Mouse (Mus musculus): ENCODE results near the gene Kxd1. TPM values are rescaled to one million over a fixed set of nuclear protein-coding genes. Genes with fewer than 3 reads are reported as not detected.

Kxd1 gene
- total and polyA plus RNA-seq, 2 experiments from 2014 or later = 36.3 to 53.1 TPM

GRCm38 (mm10) chr8:70459636-70460035 is 68.1 kb downstream of the Kxd1 start:
- no peak overlapping the region for H3K4me3 ChIP-seq (ENCODE audit: low read depth, low read length)
- H3K4me2 ChIP-seq (ENCODE audit: low read depth, low read length, poor library complexity, severe bottlenecking) = no peak overlapping the region
- ATAC-seq (ENCODE audit: low FRiP score) (no peak), DNase-seq (ENCODE audit: low spot score) (no peak)
- no peak overlapping the region for H3K9ac ChIP-seq (replicated peaks; ENCODE audit: low read length, poor library complexity, severe bottlenecking)
- H3K27ac ChIP-seq (ENCODE audit: low read depth, low read length) = no peak overlapping the region
- WGBS = 94% methylated on average over 2 of the region's 2 CpGs
- H3K36me3 ChIP-seq (ENCODE audit: insufficient read depth, low read length) = peaks cover 2% of the 10 kb centered on the region; the same call in 1 of the 2 replicates
- 0 out of 2 replicates have a peak, but pooled peaks cover 2% of the 10 kb centered on the region for H3K4me1 ChIP-seq (ENCODE audit: insufficient read depth, low read length)
- TF ChIP-seq CTCF (IDR thresholded peaks at IDR 0.05) = no peak
- H3K27me3 ChIP-seq (ENCODE audit: insufficient read depth, low read length) = no peaks in the 10 kb centered on the region
- H3K9me3 ChIP-seq (ENCODE audit: low read length) = no peaks in the 10 kb centered on the region

- Histone ChIP-seq H3K4me1 (ENCODE audit: insufficient read depth, low read length) (0 out of 2 replicates have a peak, but pooled peaks cover 2% of the 10 kb centered on the region), H3K4me2 (ENCODE audit: low read depth, low read length, poor library complexity, severe bottlenecking) (no peak overlapping the region), H3K9ac (replicated peaks; ENCODE audit: low read length, poor library complexity, severe bottlenecking) (no peak overlapping the region)
Observed at GRCm38 (mm10) chr8:70458462-70458861, 69.3 kb downstream of the Kxd1 start.

More at GRCm38 (mm10) chr8:70458462-70458861, 69.3 kb downstream of the Kxd1 start:
- ATAC-seq (ENCODE audit: low FRiP score) = no peak
- WGBS = 84% methylated on average over 3 of the region's 3 CpGs
- Histone ChIP-seq H3K27ac (ENCODE audit: low read depth, low read length) (no peak overlapping the region), H3K9me3 (ENCODE audit: low read length) (no peaks in the 10 kb centered on the region), H3K27me3 (ENCODE audit: insufficient read depth, low read length) (no peaks in the 10 kb centered on the region), H3K36me3 (ENCODE audit: insufficient read depth, low read length) (peaks cover 2% of the 10 kb centered on the region; the same call in 1 of the 2 replicates), H3K4me3 (ENCODE audit: low read depth, low read length) (no peak overlapping the region)
- no peak for DNase-seq (ENCODE audit: low spot score)
- no peak for TF ChIP-seq CTCF (IDR thresholded peaks at IDR 0.05)

Other genes with a start within 250 kb of the Kxd1 start
- gene Homer3, start 245.1 kb downstream of the Kxd1 start, total RNA-seq (2014; rRNA removed) = 36.4 and 49.7 TPM in 2 replicates
- gene Homer3, start 245.1 kb downstream of the Kxd1 start, polyA plus RNA-seq (2015; fragmentation: Nextera tagmentation; extraction: Ambion mirVana) = 13.8 and 18.3 TPM in 2 replicates
- 43.6 and 46.3 TPM in 2 replicates for gene Ddx49, start 225.5 kb downstream of the Kxd1 start, total RNA-seq (2014; rRNA removed)
- 41.2 and 47.0 TPM in 2 replicates for gene Ddx49, start 225.5 kb downstream of the Kxd1 start, polyA plus RNA-seq (2015; fragmentation: Nextera tagmentation; extraction: Ambion mirVana)
- gene Cope, start 225.4 kb downstream of the Kxd1 start, total RNA-seq (2014; rRNA removed) = 97.1 and 106 TPM in 2 replicates
- gene Cope, start 225.4 kb downstream of the Kxd1 start, polyA plus RNA-seq (2015; fragmentation: Nextera tagmentation; extraction: Ambion mirVana) = 264 and 291 TPM in 2 replicates
- gene Cers1, start 212.2 kb downstream of the Kxd1 start, total RNA-seq (2014; rRNA removed) = 65.1 and 86.5 TPM in 2 replicates
- gene Cers1, start 212.2 kb downstream of the Kxd1 start, polyA plus RNA-seq (2015; fragmentation: Nextera tagmentation; extraction: Ambion mirVana) = 47.9 and 51.3 TPM in 2 replicates
- gene Gdf1, start 198.1 kb downstream of the Kxd1 start, total RNA-seq (2014; rRNA removed) = not detected in 2 replicates
- gene Gdf1, start 198.1 kb downstream of the Kxd1 start, polyA plus RNA-seq (2015; fragmentation: Nextera tagmentation; extraction: Ambion mirVana) = 4.8 and 5.3 TPM in 2 replicates
- 39.6 and 45.4 TPM in 2 replicates for gene Upf1, start 174.7 kb downstream of the Kxd1 start, total RNA-seq (2014; rRNA removed)
- 9.1 and 9.7 TPM in 2 replicates for gene Upf1, start 174.7 kb downstream of the Kxd1 start, polyA plus RNA-seq (2015; fragmentation: Nextera tagmentation; extraction: Ambion mirVana)
- gene Comp, start 154.4 kb downstream of the Kxd1 start, total RNA-seq (2014; rRNA removed) = 0.19 and 0.49 TPM in 2 replicates
- gene Comp, start 154.4 kb downstream of the Kxd1 start, polyA plus RNA-seq (2015; fragmentation: Nextera tagmentation; extraction: Ambion mirVana) = 0.38 and 0.77 TPM in 2 replicates
- gene Crtc1, start 88.4 kb downstream of the Kxd1 start, total RNA-seq (2014; rRNA removed) = 56.3 and 57.4 TPM in 2 replicates
- 46.5 and 47.8 TPM in 2 replicates for gene Crtc1, start 88.4 kb downstream of the Kxd1 start, polyA plus RNA-seq (2015; fragmentation: Nextera tagmentation; extraction: Ambion mirVana)
- gene Klhl26, start 51.0 kb downstream of the Kxd1 start, total RNA-seq (2014; rRNA removed) = 48.9 and 51.0 TPM in 2 replicates
- gene Klhl26, start 51.0 kb downstream of the Kxd1 start, polyA plus RNA-seq (2015; fragmentation: Nextera tagmentation; extraction: Ambion mirVana) = 39.4 TPM in 2 replicates
- 168 and 206 TPM in 2 replicates for gene Tmem59l, start 40.6 kb downstream of the Kxd1 start, total RNA-seq (2014; rRNA removed)
- 203 and 226 TPM in 2 replicates for gene Tmem59l, start 40.6 kb downstream of the Kxd1 start, polyA plus RNA-seq (2015; fragmentation: Nextera tagmentation; extraction: Ambion mirVana)
- gene Crlf1, start 34.8 kb downstream of the Kxd1 start, total RNA-seq (2014; rRNA removed) = 4.1 and 4.3 TPM in 2 replicates
- gene Crlf1, start 34.8 kb downstream of the Kxd1 start, polyA plus RNA-seq (2015; fragmentation: Nextera tagmentation; extraction: Ambion mirVana) = 9.4 and 10.9 TPM in 2 replicates
- gene Rex1bd, start 21.2 kb downstream of the Kxd1 start, total RNA-seq (2014; rRNA removed) = 118 and 121 TPM in 2 replicates
- gene Rex1bd, start 21.2 kb downstream of the Kxd1 start, polyA plus RNA-seq (2015; fragmentation: Nextera tagmentation; extraction: Ambion mirVana) = 198 and 212 TPM in 2 replicates
- gene Uba52, start 17.2 kb downstream of the Kxd1 start, total RNA-seq (2014; rRNA removed) = 357 and 402 TPM in 2 replicates
- gene Uba52, start 17.2 kb downstream of the Kxd1 start, polyA plus RNA-seq (2015; fragmentation: Nextera tagmentation; extraction: Ambion mirVana) = 721 and 736 TPM in 2 replicates
- gene Fkbp8, start 232 bp downstream of the Kxd1 start, total RNA-seq (2014; rRNA removed) = 490 and 533 TPM in 2 replicates
- 351 and 386 TPM in 2 replicates for gene Fkbp8, start 232 bp downstream of the Kxd1 start, polyA plus RNA-seq (2015; fragmentation: Nextera tagmentation; extraction: Ambion mirVana)
- gene Ell, start 11.5 kb upstream of the Kxd1 start, total RNA-seq (2014; rRNA removed) = 10.2 and 14.1 TPM in 2 replicates
- 12.6 and 13.2 TPM in 2 replicates for gene Ell, start 11.5 kb upstream of the Kxd1 start, polyA plus RNA-seq (2015; fragmentation: Nextera tagmentation; extraction: Ambion mirVana)
- 176 and 180 TPM in 2 replicates for gene Isyna1, start 66.4 kb upstream of the Kxd1 start, total RNA-seq (2014; rRNA removed)
- gene Isyna1, start 66.4 kb upstream of the Kxd1 start, polyA plus RNA-seq (2015; fragmentation: Nextera tagmentation; extraction: Ambion mirVana) = 140 and 146 TPM in 2 replicates
- gene Ssbp4, start 80.9 kb upstream of the Kxd1 start, total RNA-seq (2014; rRNA removed) = 279 and 392 TPM in 2 replicates
- 230 and 247 TPM in 2 replicates for gene Ssbp4, start 80.9 kb upstream of the Kxd1 start, polyA plus RNA-seq (2015; fragmentation: Nextera tagmentation; extraction: Ambion mirVana)
- 1.8 and 2.2 TPM in 2 replicates for gene Lrrc25, start 88.2 kb upstream of the Kxd1 start, total RNA-seq (2014; rRNA removed)
- 0.74 and 1.4 TPM in 2 replicates for gene Lrrc25, start 88.2 kb upstream of the Kxd1 start, polyA plus RNA-seq (2015; fragmentation: Nextera tagmentation; extraction: Ambion mirVana)
- 0.22 and 1.8 TPM in 2 replicates for gene Gdf15, start 104.5 kb upstream of the Kxd1 start, total RNA-seq (2014; rRNA removed)
- gene Gdf15, start 104.5 kb upstream of the Kxd1 start, polyA plus RNA-seq (2015; fragmentation: Nextera tagmentation; extraction: Ambion mirVana) = 0.26 and 0.32 TPM in 2 replicates
- gene Pgpep1, start 132.4 kb upstream of the Kxd1 start, total RNA-seq (2014; rRNA removed) = 40.2 and 60.6 TPM in 2 replicates
- gene Pgpep1, start 132.4 kb upstream of the Kxd1 start, polyA plus RNA-seq (2015; fragmentation: Nextera tagmentation; extraction: Ambion mirVana) = 37.6 and 50.6 TPM in 2 replicates
- 140 and 312 TPM in 2 replicates for gene Lsm4, start 145.3 kb upstream of the Kxd1 start, total RNA-seq (2014; rRNA removed)
- gene Lsm4, start 145.3 kb upstream of the Kxd1 start, polyA plus RNA-seq (2015; fragmentation: Nextera tagmentation; extraction: Ambion mirVana) = 157 and 169 TPM in 2 replicates
- 470 and 553 TPM in 2 replicates for gene Jund, start 171.0 kb upstream of the Kxd1 start, total RNA-seq (2014; rRNA removed)
- gene Jund, start 171.0 kb upstream of the Kxd1 start, polyA plus RNA-seq (2015; fragmentation: Nextera tagmentation; extraction: Ambion mirVana) = 91.0 and 99.3 TPM in 2 replicates
- 0.22 TPM in 1 of 2 replicates, not detected in the other for gene Iqcn, start 175.5 kb upstream of the Kxd1 start, total RNA-seq (2014; rRNA removed)
- gene Iqcn, start 175.5 kb upstream of the Kxd1 start, polyA plus RNA-seq (2015; fragmentation: Nextera tagmentation; extraction: Ambion mirVana) = 0.06 and 0.07 TPM in 2 replicates
- gene Gm3336, start 190.6 kb upstream of the Kxd1 start, total RNA-seq (2014; rRNA removed) = not detected in 2 replicates
- gene Gm3336, start 190.6 kb upstream of the Kxd1 start, polyA plus RNA-seq (2015; fragmentation: Nextera tagmentation; extraction: Ambion mirVana) = not detected in 2 replicates
- 0.77 and 1.5 TPM in 2 replicates for gene Pde4c, start 195.8 kb upstream of the Kxd1 start, total RNA-seq (2014; rRNA removed)
- gene Pde4c, start 195.8 kb upstream of the Kxd1 start, polyA plus RNA-seq (2015; fragmentation: Nextera tagmentation; extraction: Ambion mirVana) = 0.21 and 0.39 TPM in 2 replicates
- gene Rab3a, start 226.7 kb upstream of the Kxd1 start, total RNA-seq (2014; rRNA removed) = 649 and 670 TPM in 2 replicates
- 726 and 813 TPM in 2 replicates for gene Rab3a, start 226.7 kb upstream of the Kxd1 start, polyA plus RNA-seq (2015; fragmentation: Nextera tagmentation; extraction: Ambion mirVana)
- 27.8 and 29.2 TPM in 2 replicates for gene Mpv17l2, start 233.0 kb upstream of the Kxd1 start, total RNA-seq (2014; rRNA removed)
- 43.7 and 45.8 TPM in 2 replicates for gene Mpv17l2, start 233.0 kb upstream of the Kxd1 start, polyA plus RNA-seq (2015; fragmentation: Nextera tagmentation; extraction: Ambion mirVana)
- gene Pik3r2, start 248.8 kb upstream of the Kxd1 start, total RNA-seq (2014; rRNA removed) = 141 and 159 TPM in 2 replicates
- gene Pik3r2, start 248.8 kb upstream of the Kxd1 start, polyA plus RNA-seq (2015; fragmentation: Nextera tagmentation; extraction: Ambion mirVana) = 102 and 113 TPM in 2 replicates